Mouse (Mus musculus) spleen, postnatal 4 days (tissue): ENCODE data around the gene A930018P22Rik.

Experiments
- DNase-seq, 2 experiments: peaks; one replicate each; pipeline ENCODE4 v3.0.0; 2022; ENCODE audit warnings: low spot score in 2 of 2

Gene A930018P22Rik

GRCm38 (mm10) chr2:104157831-104158230 is 35.3 kb downstream of the A930018P22Rik start:
- DNase-seq: no peak

DNA sequence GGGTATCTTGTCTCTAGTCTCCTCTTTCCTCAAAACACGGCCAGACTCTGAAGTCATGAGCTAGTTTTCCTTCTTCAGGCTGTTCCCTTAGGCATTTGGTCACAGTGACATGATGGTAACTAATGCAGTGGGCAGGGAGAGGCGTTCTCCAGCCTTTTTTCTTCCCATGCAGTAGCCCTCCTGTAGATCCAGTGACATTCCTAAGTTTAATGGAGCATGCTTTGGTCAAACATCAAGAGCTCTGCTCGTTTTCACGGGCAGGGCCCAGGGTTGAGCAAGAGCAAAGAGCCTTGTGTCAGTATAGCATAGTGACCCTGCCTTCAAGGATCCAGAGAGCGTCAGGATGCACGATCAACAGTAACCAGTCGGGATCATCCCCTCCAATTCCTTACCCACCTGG is 40.8 kb downstream of the A930018P22Rik start:
- no peak for DNase-seq

DNA sequence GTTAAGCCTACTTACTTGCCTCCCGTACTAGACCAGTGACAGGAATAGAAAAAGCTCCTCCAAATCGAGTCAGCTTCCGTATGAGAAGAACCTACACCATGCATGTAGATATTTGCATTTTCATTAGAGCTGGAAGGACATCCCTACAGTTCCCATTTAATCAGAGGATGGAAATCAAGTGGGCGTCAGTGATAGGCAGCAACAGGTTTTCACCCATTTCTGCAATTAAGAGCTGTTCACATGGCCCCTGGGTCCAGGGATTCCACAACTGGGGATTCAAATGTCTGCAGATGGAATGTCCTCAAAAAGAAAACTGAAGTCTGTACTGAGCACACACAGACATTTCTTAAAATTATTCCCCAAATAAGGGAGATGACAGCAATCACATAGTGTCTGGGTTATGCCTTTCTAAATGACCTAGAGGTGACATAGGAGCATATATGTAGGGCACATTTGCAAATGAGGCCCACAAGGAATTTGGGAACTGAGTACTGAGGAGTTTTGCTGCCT is 41.5 kb downstream of the A930018P22Rik start:
- DNase-seq: no peak

DNA sequence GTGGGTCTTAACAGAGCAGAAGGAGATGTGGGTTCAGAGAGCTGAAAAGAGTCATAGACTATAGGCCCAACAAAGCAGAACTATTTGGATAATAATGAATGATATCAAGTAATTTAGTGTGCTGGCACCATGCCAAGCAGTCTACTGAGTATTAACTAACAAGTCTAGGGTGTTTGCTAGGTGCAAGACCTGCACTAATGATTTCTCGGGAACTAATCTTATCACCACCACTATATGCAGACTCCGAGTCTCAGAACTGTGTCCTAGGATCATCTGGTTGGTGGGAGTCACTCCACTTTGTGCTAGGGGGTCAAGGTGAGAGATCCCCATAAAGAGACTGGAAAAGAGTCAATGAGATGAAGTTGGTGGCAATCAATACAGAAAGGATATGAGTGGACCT is 43.1 kb downstream of the A930018P22Rik start:
- DNase-seq: no peak

- DNase-seq: no peak
These were observed 45.2 kb downstream of the A930018P22Rik start for GRCm38 (mm10) chr2:104167765-104168164.

DNA sequence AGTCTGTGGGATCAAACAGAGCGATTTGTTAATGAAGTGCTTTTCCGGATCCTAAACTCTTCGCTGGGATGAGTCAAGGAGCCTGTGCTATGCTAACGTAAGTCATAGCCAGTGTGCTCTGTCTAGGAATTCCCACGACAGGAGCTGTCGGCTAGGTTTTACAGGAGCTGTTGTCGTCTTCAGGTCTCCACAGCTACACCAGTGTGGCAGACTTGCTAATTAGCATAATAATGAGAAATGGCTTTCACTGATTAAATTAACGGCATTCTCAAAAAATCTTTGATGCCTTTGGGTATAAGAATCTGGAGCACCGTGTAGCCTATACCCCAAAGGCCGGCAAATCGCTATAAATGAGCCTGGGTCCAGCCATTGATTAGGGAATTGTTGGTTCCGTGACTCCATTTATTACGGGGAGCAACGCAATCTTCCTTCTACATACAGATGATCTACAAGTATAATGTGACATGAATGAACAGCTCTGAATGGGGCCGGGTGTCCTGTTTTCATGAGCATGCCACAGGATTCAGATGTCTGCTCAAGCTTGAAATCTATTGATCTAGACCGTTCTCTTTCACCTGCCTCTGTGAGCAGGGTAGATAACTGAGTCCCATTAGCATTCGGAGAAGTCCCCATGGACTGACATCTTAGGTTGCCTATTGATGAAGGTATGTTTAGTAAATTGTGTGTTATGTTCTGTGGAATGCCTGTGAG is 45.8 kb downstream of the A930018P22Rik start:
- no peak for DNase-seq

- no peak for DNase-seq
These were observed 50.3 kb downstream of the A930018P22Rik start for GRCm38 (mm10) chr2:104172695-104173348.

DNA sequence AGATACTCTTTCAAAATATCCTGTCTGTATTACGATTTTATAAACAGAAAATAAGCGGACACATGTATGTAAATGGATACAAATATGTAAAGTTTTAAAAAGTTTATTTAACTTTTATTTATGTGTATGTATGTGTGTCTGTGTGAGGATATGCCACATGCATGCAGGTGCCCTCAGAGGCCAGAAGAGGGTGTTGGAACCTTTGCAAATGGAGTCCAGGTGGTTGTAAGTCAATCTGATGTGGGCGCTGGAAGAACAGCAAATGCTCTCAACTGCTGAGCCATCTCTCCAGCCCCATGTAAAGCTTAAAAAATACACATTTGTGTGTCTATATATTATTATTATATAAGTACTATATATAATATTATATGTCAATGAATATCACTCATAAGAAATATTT is 50.9 kb downstream of the A930018P22Rik start:
- no peak for DNase-seq
